Mouse (Mus musculus) G1E (cell line): ENCODE data around the gene Lkaaear1.

ENCODE experiments used
- CTCF ChIP-seq: IDR thresholded peaks from 2 replicates; pipeline ENCODE4 v1.5.1; 2012; ENCODE audit warnings: low read depth, low read length, inconsistent platforms, mixed read lengths
- GATA1 ChIP-seq: IDR thresholded peaks from 2 replicates; pipeline ENCODE4 v1.6.1; 2012; ENCODE audit warnings: borderline replicate concordance, low read length, inconsistent platforms, mixed read lengths
- POLR2AphosphoS5 ChIP-seq: IDR thresholded peaks from 2 replicates; pipeline ENCODE4 v1.6.1; 2012; ENCODE audit warnings: low read depth, low read length, inconsistent platforms; ENCODE audit not compliant: insufficient replicate concordance
- TAL1 ChIP-seq: conservative IDR thresholded peaks from 2 replicates; pipeline ENCODE4 v1.6.1; 2012; ENCODE audit warnings: low read depth, low read length, inconsistent platforms, mixed read lengths

DNA sequence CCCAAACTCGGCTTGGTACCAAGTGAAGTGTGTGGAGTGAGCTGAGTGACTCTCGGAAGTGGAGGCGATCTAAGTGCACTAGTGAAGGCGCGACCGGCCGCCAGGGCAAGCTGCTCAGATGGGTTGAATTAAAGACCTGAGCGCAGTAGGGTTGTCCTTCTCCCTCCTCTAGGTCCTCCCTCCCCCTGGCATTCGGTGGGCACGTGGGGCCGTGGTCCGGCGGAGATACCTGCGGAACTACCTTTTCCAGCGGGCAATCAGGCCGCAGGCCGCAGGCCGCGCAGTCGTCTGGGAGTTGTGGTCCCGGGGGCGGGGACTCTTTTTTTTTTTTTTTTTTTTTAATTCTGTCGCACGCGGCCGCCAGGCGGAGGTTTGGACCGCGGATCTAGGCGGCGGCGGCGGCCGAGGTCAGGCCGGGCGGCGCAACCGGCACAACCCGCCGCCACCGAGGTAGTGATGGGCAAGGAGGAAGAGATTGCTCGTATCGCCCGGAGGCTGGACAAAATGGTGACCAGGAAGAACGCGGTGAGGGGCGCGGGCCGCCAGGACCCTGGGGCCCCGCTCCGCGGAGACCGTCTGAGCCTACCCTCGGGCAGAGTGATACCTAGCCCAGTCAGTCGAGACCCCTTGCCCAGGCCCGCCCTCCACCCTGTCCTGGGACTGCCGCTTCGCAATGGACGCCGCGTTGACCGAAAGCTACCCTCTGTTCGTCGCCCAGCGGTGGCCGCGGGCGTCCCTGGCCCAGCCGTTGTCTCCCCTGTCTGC lies 18.1 kb downstream of the Lkaaear1 start, which contains the start of gene Tcea2:
- TF ChIP-seq CTCF (no peak), GATA1 (no peak), POLR2AphosphoS5 (no peak), TAL1 (no peak)
